Mouse (Mus musculus): ENCODE results near the gene Myo18b. TPM values are rescaled to one million over a fixed set of nuclear protein-coding genes. Genes with fewer than 3 reads are reported as not detected.

The Myo18b gene
- polyA plus RNA-seq, 1 experiment from 2014 or later = 0.40 TPM

- no peak overlapping the region for H3K4me3 ChIP-seq (ENCODE audit: low read length)
- H3K9me3 ChIP-seq (ENCODE audit: control insufficient read depth, low read length) = no peaks in the 10 kb centered on the region
- no peaks in the 10 kb centered on the region for H3K27me3 ChIP-seq (replicated peaks; ENCODE audit: control insufficient read depth, insufficient read depth, low read length)
- no peaks in the 10 kb centered on the region for H3K36me3 ChIP-seq (ENCODE audit: control insufficient read depth, insufficient read depth, low read length)
- no peak for ATAC-seq
- H3K4me2 ChIP-seq (ENCODE audit: low read depth, low read length) = no peak overlapping the region
- no peak overlapping the region for H3K9ac ChIP-seq (ENCODE audit: low read depth, low read length)
- no peak overlapping the region for H3K27ac ChIP-seq (ENCODE audit: low read length)
- H3K4me1 ChIP-seq (ENCODE audit: control insufficient read depth, insufficient read depth, low read length) = no peaks in the 10 kb centered on the region
Measured at GRCm38 (mm10) chr5:112834896-112835295, 61.3 kb downstream of the Myo18b start.

GRCm38 (mm10) chr5:112833866-112834265, 62.3 kb downstream of the Myo18b start:
- H3K4me3 ChIP-seq (ENCODE audit: low read length) = no peak overlapping the region
- H3K4me2 ChIP-seq (ENCODE audit: low read depth, low read length) = no peak overlapping the region
- H3K36me3 ChIP-seq (ENCODE audit: control insufficient read depth, insufficient read depth, low read length) = no peaks in the 10 kb centered on the region
- H3K4me1 ChIP-seq (ENCODE audit: control insufficient read depth, insufficient read depth, low read length) = no peaks in the 10 kb centered on the region
- no peak for ATAC-seq
- no peaks in the 10 kb centered on the region for H3K9me3 ChIP-seq (ENCODE audit: control insufficient read depth, low read length)
- H3K9ac ChIP-seq (ENCODE audit: low read depth, low read length) = no peak overlapping the region
- H3K27me3 ChIP-seq (replicated peaks; ENCODE audit: control insufficient read depth, insufficient read depth, low read length) = no peaks in the 10 kb centered on the region
- 73% methylated on average over 11 of the region's 11 CpGs for WGBS
- no peak overlapping the region for H3K27ac ChIP-seq (ENCODE audit: low read length)

DNA sequence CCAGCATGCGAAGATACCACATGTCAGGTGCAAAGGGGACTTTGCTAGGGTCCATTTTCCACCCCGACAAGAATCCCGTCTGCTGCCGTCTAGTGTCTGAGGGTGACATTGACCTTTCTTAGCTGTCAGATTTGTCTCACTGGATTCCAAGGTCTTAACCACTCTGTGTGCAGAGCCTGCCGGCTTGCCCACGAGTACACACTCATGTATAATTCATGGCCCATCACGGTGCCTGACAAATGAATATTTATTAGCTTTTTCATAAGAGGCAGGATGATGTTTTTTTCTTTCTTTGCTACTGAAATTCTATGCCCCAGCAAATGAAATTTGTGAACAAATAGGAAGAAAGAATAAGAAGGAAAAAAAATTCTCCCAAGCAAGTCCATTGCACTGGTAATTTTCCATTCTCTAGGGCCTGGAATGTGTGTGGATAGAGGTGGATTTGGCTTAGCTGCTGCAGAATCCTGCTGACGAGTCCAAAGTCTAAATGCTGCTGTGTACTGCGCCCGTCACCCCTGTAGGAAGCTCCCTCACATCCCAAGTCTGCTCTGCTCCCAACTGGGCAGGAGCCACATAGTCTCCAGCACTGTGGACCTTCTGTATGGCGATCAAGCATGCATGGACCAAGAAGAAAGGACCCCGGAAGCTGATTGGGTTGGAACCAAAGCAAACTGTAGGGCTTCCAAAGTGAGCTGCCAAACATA, 70.9 kb downstream of the Myo18b start:
- H3K36me3 ChIP-seq (ENCODE audit: control insufficient read depth, insufficient read depth, low read length) = no peaks in the 10 kb centered on the region
- WGBS = 66% methylated on average over 12 of the region's 12 CpGs

DNA sequence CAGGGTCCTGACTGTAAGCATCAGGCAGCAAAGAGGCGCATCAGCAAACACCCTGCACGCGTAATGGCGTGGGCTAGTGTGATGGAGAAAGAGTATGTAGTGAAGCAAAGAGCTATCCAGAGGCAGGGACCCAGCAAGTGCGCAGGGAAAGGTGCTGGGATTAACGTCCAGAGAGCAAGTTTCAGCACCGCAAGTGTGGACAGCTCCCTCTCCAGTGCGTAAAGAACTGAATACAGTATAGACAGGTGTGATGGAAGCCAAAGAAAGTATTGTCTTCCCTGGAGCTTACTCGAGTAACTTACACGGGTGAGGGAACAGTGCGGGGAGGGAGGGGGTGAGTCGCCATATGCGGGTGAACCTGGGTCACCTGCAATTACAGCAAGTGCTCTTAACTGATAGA, 71.8 kb downstream of the Myo18b start:
- 37% methylated on average over 13 of the region's 13 CpGs for WGBS
- H3K27me3 ChIP-seq (replicated peaks; ENCODE audit: control insufficient read depth, insufficient read depth, low read length) = no peaks in the 10 kb centered on the region
- no peak overlapping the region for H3K4me2 ChIP-seq (ENCODE audit: low read depth, low read length)
- no peak overlapping the region for H3K4me3 ChIP-seq (ENCODE audit: low read length)
- no peaks in the 10 kb centered on the region for H3K4me1 ChIP-seq (ENCODE audit: control insufficient read depth, insufficient read depth, low read length)
- no peak for ATAC-seq
- no peak overlapping the region for H3K9ac ChIP-seq (ENCODE audit: low read depth, low read length)
- H3K27ac ChIP-seq (ENCODE audit: low read length) = no peak overlapping the region
- no peaks in the 10 kb centered on the region for H3K36me3 ChIP-seq (ENCODE audit: control insufficient read depth, insufficient read depth, low read length)
- H3K9me3 ChIP-seq (ENCODE audit: control insufficient read depth, low read length) = no peaks in the 10 kb centered on the region

More for the DNA sequence above, 70.9 kb downstream of the Myo18b start:
- Histone ChIP-seq H3K4me3 (ENCODE audit: low read length) (no peak overlapping the region), H3K9ac (ENCODE audit: low read depth, low read length) (no peak overlapping the region), H3K27ac (ENCODE audit: low read length) (no peak overlapping the region), H3K27me3 (replicated peaks; ENCODE audit: control insufficient read depth, insufficient read depth, low read length) (no peaks in the 10 kb centered on the region), H3K4me1 (ENCODE audit: control insufficient read depth, insufficient read depth, low read length) (no peaks in the 10 kb centered on the region), H3K4me2 (ENCODE audit: low read depth, low read length) (no peak overlapping the region), H3K9me3 (ENCODE audit: control insufficient read depth, low read length) (no peaks in the 10 kb centered on the region)
- no peak for ATAC-seq

GRCm38 (mm10) chr5:112822426-112822825, 73.7 kb downstream of the Myo18b start:
- Histone ChIP-seq H3K9ac (ENCODE audit: low read depth, low read length) (no peak overlapping the region), H3K27ac (ENCODE audit: low read length) (no peak overlapping the region), H3K9me3 (ENCODE audit: control insufficient read depth, low read length) (no peaks in the 10 kb centered on the region), H3K27me3 (replicated peaks; ENCODE audit: control insufficient read depth, insufficient read depth, low read length) (no peaks in the 10 kb centered on the region), H3K4me1 (ENCODE audit: control insufficient read depth, insufficient read depth, low read length) (no peaks in the 10 kb centered on the region), H3K36me3 (ENCODE audit: control insufficient read depth, insufficient read depth, low read length) (no peaks in the 10 kb centered on the region), H3K4me2 (ENCODE audit: low read depth, low read length) (no peak overlapping the region), H3K4me3 (ENCODE audit: low read length) (no peak overlapping the region)
- 66% methylated on average over 3 of the region's 3 CpGs for WGBS
- no peak for ATAC-seq

DNA sequence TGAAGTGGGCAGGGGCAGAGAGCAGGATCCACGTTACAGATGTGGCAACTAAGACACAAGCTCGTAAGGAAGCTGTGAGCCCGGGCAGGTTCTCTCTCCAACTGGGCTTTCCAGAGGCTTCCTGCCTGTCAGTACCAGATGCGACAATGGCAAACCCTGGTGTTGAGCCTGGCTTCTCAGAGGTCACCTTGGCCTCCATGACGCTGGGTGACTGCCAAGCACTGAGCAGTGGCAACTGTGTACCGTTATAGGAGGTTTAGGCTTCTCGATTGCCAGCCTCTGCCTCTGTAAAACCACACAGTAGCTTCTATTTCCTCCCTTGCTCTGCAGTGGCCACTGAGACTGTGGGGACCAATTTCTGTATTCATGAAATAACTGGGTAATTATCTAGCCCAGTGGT, 81.1 kb downstream of the Myo18b start:
- no peak overlapping the region for H3K27ac ChIP-seq (ENCODE audit: low read length)
- WGBS = 78% methylated on average over 7 of the region's 7 CpGs
- H3K36me3 ChIP-seq (ENCODE audit: control insufficient read depth, insufficient read depth, low read length) = no peaks in the 10 kb centered on the region

GRCm38 (mm10) chr5:112807629-112808028, 88.5 kb downstream of the Myo18b start:
- Histone ChIP-seq H3K9ac (ENCODE audit: low read depth, low read length) (no peak overlapping the region), H3K4me3 (ENCODE audit: low read length) (no peak overlapping the region), H3K4me1 (ENCODE audit: control insufficient read depth, insufficient read depth, low read length) (no peaks in the 10 kb centered on the region), H3K4me2 (ENCODE audit: low read depth, low read length) (no peak overlapping the region), H3K36me3 (ENCODE audit: control insufficient read depth, insufficient read depth, low read length) (no peaks in the 10 kb centered on the region), H3K27me3 (replicated peaks; ENCODE audit: control insufficient read depth, insufficient read depth, low read length) (no peaks in the 10 kb centered on the region), H3K9me3 (ENCODE audit: control insufficient read depth, low read length) (no peaks in the 10 kb centered on the region), H3K27ac (ENCODE audit: low read length) (no peak overlapping the region)
- 84% methylated on average over 4 of the region's 4 CpGs for WGBS
- no peak for ATAC-seq

More for the DNA sequence above, 81.1 kb downstream of the Myo18b start:
- no peak for ATAC-seq
- no peak overlapping the region for H3K9ac ChIP-seq (ENCODE audit: low read depth, low read length)
- no peaks in the 10 kb centered on the region for H3K9me3 ChIP-seq (ENCODE audit: control insufficient read depth, low read length)
- H3K27me3 ChIP-seq (replicated peaks; ENCODE audit: control insufficient read depth, insufficient read depth, low read length) = no peaks in the 10 kb centered on the region
- H3K4me2 ChIP-seq (ENCODE audit: low read depth, low read length) = no peak overlapping the region
- H3K4me3 ChIP-seq (ENCODE audit: low read length) = no peak overlapping the region
- no peaks in the 10 kb centered on the region for H3K4me1 ChIP-seq (ENCODE audit: control insufficient read depth, insufficient read depth, low read length)

DNA sequence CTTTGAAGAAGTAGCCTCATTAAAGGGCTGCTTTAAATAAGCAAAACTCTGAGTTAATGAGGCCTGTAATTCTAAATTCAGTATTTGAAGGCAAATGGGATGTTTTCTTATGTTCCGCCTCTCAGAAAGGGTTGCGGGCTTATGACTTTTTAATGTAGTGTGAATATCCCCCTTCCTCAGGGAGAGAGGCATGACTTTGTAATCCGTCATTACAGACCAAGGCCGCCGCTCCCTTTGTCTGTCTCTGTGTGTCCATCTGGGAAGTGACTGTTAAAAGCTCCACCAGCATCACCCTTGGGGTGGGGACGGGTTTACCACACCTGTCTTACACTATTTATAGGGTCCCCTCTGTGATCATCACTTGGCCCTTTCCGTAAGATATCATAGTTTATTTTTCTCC, 100.1 kb downstream of the Myo18b start:
- Histone ChIP-seq H3K4me1 (ENCODE audit: control insufficient read depth, insufficient read depth, low read length) (no peaks in the 10 kb centered on the region), H3K36me3 (ENCODE audit: control insufficient read depth, insufficient read depth, low read length) (no peaks in the 10 kb centered on the region), H3K9ac (ENCODE audit: low read depth, low read length) (no peak overlapping the region), H3K9me3 (ENCODE audit: control insufficient read depth, low read length) (no peaks in the 10 kb centered on the region), H3K27me3 (replicated peaks; ENCODE audit: control insufficient read depth, insufficient read depth, low read length) (no peaks in the 10 kb centered on the region), H3K27ac (ENCODE audit: low read length) (no peak overlapping the region), H3K4me3 (ENCODE audit: low read length) (no peak overlapping the region), H3K4me2 (ENCODE audit: low read depth, low read length) (no peak overlapping the region)
- WGBS = 71% methylated on average over 7 of the region's 7 CpGs
- no peak for ATAC-seq

GRCm38 (mm10) chr5:112791792-112792780, 104.1 kb downstream of the Myo18b start:
- WGBS = 75% methylated on average over 15 of the region's 15 CpGs
- no peak for ATAC-seq
- H3K27ac ChIP-seq (ENCODE audit: low read length) = no peak overlapping the region

More at GRCm38 (mm10) chr5:112791792-112792780, 104.1 kb downstream of the Myo18b start:
- Histone ChIP-seq H3K4me2 (ENCODE audit: low read depth, low read length) (no peak overlapping the region), H3K4me1 (ENCODE audit: control insufficient read depth, insufficient read depth, low read length) (no peaks in the 10 kb centered on the region), H3K9ac (ENCODE audit: low read depth, low read length) (no peak overlapping the region), H3K9me3 (ENCODE audit: control insufficient read depth, low read length) (no peaks in the 10 kb centered on the region), H3K36me3 (ENCODE audit: control insufficient read depth, insufficient read depth, low read length) (no peaks in the 10 kb centered on the region), H3K27me3 (replicated peaks; ENCODE audit: control insufficient read depth, insufficient read depth, low read length) (no peaks in the 10 kb centered on the region), H3K4me3 (ENCODE audit: low read length) (no peak overlapping the region)
